In the genomic region with DNA sequence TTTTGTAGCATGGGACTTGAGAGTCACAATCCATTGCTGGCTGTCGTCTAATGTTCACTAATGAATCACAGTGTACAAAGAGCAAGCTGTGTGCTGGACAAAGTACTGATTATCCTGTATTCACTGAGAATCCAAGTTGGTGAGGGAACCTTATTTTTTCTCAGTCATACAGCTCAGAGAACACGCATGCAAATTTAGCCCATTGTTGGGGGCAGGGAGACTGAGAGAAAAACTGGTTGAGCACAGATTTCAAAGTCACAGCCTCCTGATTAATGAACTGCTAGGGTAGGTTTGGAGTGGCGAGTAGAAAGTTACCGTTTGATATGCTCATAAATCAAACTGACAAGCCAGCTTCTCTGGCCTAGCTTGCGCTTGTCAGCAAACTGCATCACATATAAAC, we compare ENCODE assay signal across 12 mouse cellular contexts.
A peak's percentile ranks its signal among the peaks of the same experiment; 100 is the strongest.
DNase-seq lines count a peak whose midpoint lies in the region; ATAC-seq and TF ChIP-seq lines count a peak whose summit lies in the region.
"Had no signal": no experiment of that assay in that cellular context is flagged by ENCODE, and none has a peak within 500 bp of the region (broad histone marks: within the 10 kb centered on the region; RNA-seq: fewer than 3 reads in every experiment).

No protein-coding gene starts in this region.

- H3K27me3 ChIP-seq in lung, embryonic 14.5 days (ENCODE audit: insufficient read depth, low read length) = no peaks in the 10 kb centered on the region
- H3K27me3 ChIP-seq in forebrain, embryonic 11.5 days (ENCODE audit: control insufficient read depth, insufficient read depth, low read length) = no peaks in the 10 kb centered on the region
- no peaks in the 10 kb centered on the region for H3K27me3 ChIP-seq in hindbrain, embryonic 15.5 days
- no peaks in the 10 kb centered on the region for H3K27me3 ChIP-seq in intestine, embryonic 15.5 days (replicated peaks)
- no peaks in the 10 kb centered on the region for H3K27me3 ChIP-seq in thymus, adult 2 months (ENCODE audit: control insufficient read depth, insufficient read depth, low read length)
- H3K27me3 ChIP-seq: megakaryocyte, embryonic 14.5 days had no signal

- H3K27ac ChIP-seq in lung, embryonic 14.5 days (ENCODE audit: low read depth) = no peak overlapping the region
- H3K27ac ChIP-seq in forebrain, embryonic 11.5 days (ENCODE audit: low read depth, low read length) = no peak overlapping the region
- no peak overlapping the region for H3K27ac ChIP-seq in hindbrain, embryonic 15.5 days (replicated peaks)
- no peak overlapping the region for H3K27ac ChIP-seq in intestine, embryonic 15.5 days
- no peak overlapping the region for H3K27ac ChIP-seq in thymus, adult 2 months (ENCODE audit: control insufficient read depth, insufficient read depth, low read length)
- H3K27ac ChIP-seq: liver, embryonic 14.5 days had no signal

- 22% methylated on average over 5 of the region's 5 CpGs for WGBS in lung, embryonic 14.5 days
- 44% methylated on average over 5 of the region's 5 CpGs for WGBS in forebrain, embryonic 11.5 days
- WGBS in hindbrain, embryonic 15.5 days = 19% methylated on average over 5 of the region's 5 CpGs
- WGBS in intestine, embryonic 15.5 days = 43% methylated on average over 5 of the region's 5 CpGs
- WGBS in thymus, adult 2 months = 82% methylated on average over 5 of the region's 5 CpGs

- H3K4me3 ChIP-seq in lung, embryonic 14.5 days (ENCODE audit: low read depth, low read length) = no peak overlapping the region
- no peak overlapping the region for H3K4me3 ChIP-seq in forebrain, embryonic 11.5 days (ENCODE audit: low read depth, low read length)
- no peak overlapping the region for H3K4me3 ChIP-seq in hindbrain, embryonic 15.5 days
- H3K4me3 ChIP-seq in intestine, embryonic 15.5 days (replicated peaks) = no peak overlapping the region
- H3K4me3 ChIP-seq in thymus, adult 2 months (ENCODE audit: control insufficient read depth, insufficient read depth, low read length) = no peak overlapping the region
- H3K4me3 ChIP-seq: megakaryocyte, embryonic 14.5 days had no signal

- ATAC-seq in lung, embryonic 14.5 days (ENCODE audit: insufficient read depth) = no peak; the same call in 1 of the 2 replicates
- ATAC-seq in forebrain, embryonic 11.5 days (replicated peaks; ENCODE audit: low FRiP score) = peak; percentile 79
- ATAC-seq in hindbrain, embryonic 15.5 days (ENCODE audit: low FRiP score, low read depth) = peak; percentile 45; the same call in 1 of the 2 replicates
- no peak for ATAC-seq in cerebellum, adult (ENCODE audit: insufficient number of reproducible peaks, low FRiP score, low TSS enrichment)
- ATAC-seq in intestine, embryonic 15.5 days = no peak
- ATAC-seq: inflammation-experienced regulatory T-cells, adult 6 months had no signal

- H3K4me1 ChIP-seq in lung, embryonic 14.5 days (ENCODE audit: insufficient read depth) = peaks cover 4% of the 10 kb centered on the region; the same call in 1 of the 2 replicates
- peaks cover 5% of the 10 kb centered on the region for H3K4me1 ChIP-seq in forebrain, embryonic 11.5 days (replicated peaks; ENCODE audit: control insufficient read depth, insufficient read depth, low read length)
- no peaks in the 10 kb centered on the region for H3K4me1 ChIP-seq in hindbrain, embryonic 15.5 days (replicated peaks)
- H3K4me1 ChIP-seq in intestine, embryonic 15.5 days (replicated peaks) = no peaks in the 10 kb centered on the region
- no peaks in the 10 kb centered on the region for H3K4me1 ChIP-seq in thymus, adult 2 months (replicated peaks; ENCODE audit: control insufficient read depth, insufficient read depth, low read length)
- H3K4me1 ChIP-seq: megakaryocyte, embryonic 14.5 days had no signal

- no peak for TF ChIP-seq POLR2A in thymus, adult 2 months (IDR thresholded peaks at IDR 0.05; ENCODE audit: control insufficient read depth, extremely low read depth, insufficient read depth, low read length, poor library complexity)

- H3K9me3 ChIP-seq in lung, embryonic 14.5 days (ENCODE audit: low read depth, low read length) = no peaks in the 10 kb centered on the region
- H3K9me3 ChIP-seq in forebrain, embryonic 11.5 days (ENCODE audit: control insufficient read depth, low read length) = no peaks in the 10 kb centered on the region
- H3K9me3 ChIP-seq in hindbrain, embryonic 15.5 days = no peaks in the 10 kb centered on the region
- H3K9me3 ChIP-seq in intestine, embryonic 15.5 days = no peaks in the 10 kb centered on the region

- peak; percentile 39 for DNase-seq in lung, embryonic 14.5 days
- DNase-seq in lung, postnatal 25 days (ENCODE audit: low spot score) = no peak
- no peak for DNase-seq in forebrain, embryonic 11.5 days (ENCODE audit: low spot score)
- DNase-seq in kidney, postnatal 36 days = peak; percentile 43 to 45
- no peak for DNase-seq in thymus, adult 2 months

- H3K4me2 ChIP-seq in lung, embryonic 14.5 days = no peak overlapping the region
- H3K4me2 ChIP-seq in forebrain, embryonic 11.5 days (ENCODE audit: low read depth, low read length, severe bottlenecking) = no peak overlapping the region
- H3K4me2 ChIP-seq in hindbrain, embryonic 15.5 days = no peak overlapping the region
- no peak overlapping the region for H3K4me2 ChIP-seq in intestine, embryonic 15.5 days (replicated peaks)
- H3K4me2 ChIP-seq: heart, embryonic 11.5 days had no signal

- TF ChIP-seq CTCF in lung, embryonic 14.5 days (IDR thresholded peaks at IDR 0.05; ENCODE audit: low read depth) = no peak
- no peak for TF ChIP-seq CTCF in thymus, adult 2 months (IDR thresholded peaks at IDR 0.05; ENCODE audit: borderline replicate concordance, control insufficient read depth, extremely low read depth, insufficient read depth, low read length, poor library complexity)

- peaks cover 10% of the 10 kb centered on the region; the same call in 1 of the 2 replicates for H3K36me3 ChIP-seq in lung, embryonic 14.5 days (ENCODE audit: insufficient read depth)
- H3K36me3 ChIP-seq in forebrain, embryonic 11.5 days (ENCODE audit: control insufficient read depth, insufficient read depth, low read length) = no peaks in the 10 kb centered on the region; the same call in 1 of the 2 replicates
- no peaks in the 10 kb centered on the region for H3K36me3 ChIP-seq in hindbrain, embryonic 15.5 days
- H3K36me3 ChIP-seq in intestine, embryonic 15.5 days = no peaks in the 10 kb centered on the region
- no peaks in the 10 kb centered on the region for H3K36me3 ChIP-seq in thymus, adult 2 months (ENCODE audit: control insufficient read depth, insufficient read depth, low read length)

- H3K9ac ChIP-seq in lung, embryonic 14.5 days = no peak overlapping the region
- no peak overlapping the region for H3K9ac ChIP-seq in forebrain, embryonic 11.5 days (ENCODE audit: low read length)
- H3K9ac ChIP-seq in hindbrain, embryonic 15.5 days = no peak overlapping the region
- H3K9ac ChIP-seq in intestine, embryonic 15.5 days = no peak overlapping the region
- H3K9ac ChIP-seq: liver, embryonic 14.5 days had no signal

Comparison
In these comparisons a context has a peak if more than half of its experiments do, and no peak if none do; other contexts are left out.
1. DNase-seq: peak in lung, embryonic 14.5 days (single experiment) and kidney, postnatal 36 days (2 of 2); none in lung, postnatal 25 days (single experiment), forebrain, embryonic 11.5 days (single experiment) and thymus, adult 2 months (single experiment).
2. ATAC-seq: peak in forebrain, embryonic 11.5 days (single experiment) and hindbrain, embryonic 15.5 days (single experiment); none in lung, embryonic 14.5 days (single experiment), cerebellum, adult (single experiment) and intestine, embryonic 15.5 days (single experiment).